Mouse (Mus musculus) layer of hippocampus, adult 11-12 months (tissue): ENCODE measurements around the gene Igf2.

ENCODE experiments used
- DNase-seq: peaks from one replicate; pipeline ENCODE4 v3.0.0; 2022; ENCODE audit warnings: low spot score

The Igf2 gene

GRCm38 (mm10) chr7:142659181-142659681 is 7.4 kb downstream of the Igf2 start:
- DNase-seq: no peak

- DNase-seq: no peak
Observed at GRCm38 (mm10) chr7:142658681-142659180, 7.9 kb downstream of the Igf2 start.

DNA sequence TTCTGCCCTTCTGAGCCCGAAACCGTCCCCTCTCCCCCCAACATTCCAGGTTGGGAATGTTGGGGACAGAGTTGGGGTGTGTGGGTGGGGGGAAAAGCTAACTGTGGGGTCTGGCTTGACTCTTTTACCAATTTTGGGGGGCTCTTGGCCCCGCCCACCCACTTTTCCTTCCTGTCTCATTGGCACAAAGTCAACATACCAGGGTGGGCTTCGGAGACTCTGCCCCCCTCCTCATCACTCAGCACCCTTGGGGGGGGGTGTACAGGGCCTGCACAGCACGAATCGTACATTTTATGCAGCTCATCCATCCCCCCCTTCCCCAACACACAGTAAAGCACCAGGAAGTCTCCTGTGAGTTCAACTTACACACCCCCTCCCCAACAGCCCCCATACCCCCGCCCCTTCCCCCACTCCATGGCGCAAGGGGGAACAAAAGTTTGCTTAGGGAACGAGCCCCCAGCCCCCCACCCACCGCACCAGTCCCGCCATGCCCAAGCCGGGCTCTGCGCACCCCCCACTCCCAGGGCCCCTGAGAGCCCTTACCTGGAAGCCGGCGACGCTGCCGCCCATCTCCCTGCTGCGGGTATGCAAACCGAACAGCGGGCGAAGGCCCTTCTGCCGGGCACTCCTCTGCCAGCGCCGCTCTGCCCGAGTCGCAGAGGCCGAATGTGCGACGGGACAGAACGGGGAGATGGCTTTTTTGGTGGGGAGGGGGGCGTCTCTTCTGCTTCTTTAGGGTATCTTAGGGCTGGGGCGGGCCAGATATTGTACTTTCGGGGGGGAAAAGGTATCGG is 8.6 kb downstream of the Igf2 start:
- DNase-seq: no peak

- DNase-seq: no peak
Observed at GRCm38 (mm10) chr7:142657341-142657791, 9.2 kb downstream of the Igf2 start.

DNA sequence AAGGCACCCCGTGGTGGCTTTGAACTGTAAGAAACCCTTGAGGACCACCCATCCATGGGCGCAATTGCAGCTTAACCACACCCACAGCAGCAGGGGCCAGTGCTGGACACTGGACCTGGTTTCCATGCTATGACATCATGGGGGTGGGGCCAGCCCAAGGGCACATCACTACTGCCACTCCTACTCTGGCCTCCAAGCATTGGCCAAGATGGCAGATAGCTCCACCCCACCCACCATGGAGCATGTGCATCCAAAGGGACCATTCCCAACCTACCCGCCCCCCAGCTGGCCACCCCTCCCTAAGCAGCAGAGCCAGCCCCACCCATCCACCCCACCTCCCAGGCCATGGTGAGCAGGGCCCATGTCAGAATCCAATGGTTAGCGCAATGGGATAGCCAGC is 10.6 kb downstream of the Igf2 start:
- DNase-seq: no peak

GRCm38 (mm10) chr7:142655633-142656032 is 11.0 kb downstream of the Igf2 start:
- DNase-seq: no peak

GRCm38 (mm10) chr7:142653726-142654125 is 12.9 kb downstream of the Igf2 start:
- DNase-seq: no peak

DNA sequence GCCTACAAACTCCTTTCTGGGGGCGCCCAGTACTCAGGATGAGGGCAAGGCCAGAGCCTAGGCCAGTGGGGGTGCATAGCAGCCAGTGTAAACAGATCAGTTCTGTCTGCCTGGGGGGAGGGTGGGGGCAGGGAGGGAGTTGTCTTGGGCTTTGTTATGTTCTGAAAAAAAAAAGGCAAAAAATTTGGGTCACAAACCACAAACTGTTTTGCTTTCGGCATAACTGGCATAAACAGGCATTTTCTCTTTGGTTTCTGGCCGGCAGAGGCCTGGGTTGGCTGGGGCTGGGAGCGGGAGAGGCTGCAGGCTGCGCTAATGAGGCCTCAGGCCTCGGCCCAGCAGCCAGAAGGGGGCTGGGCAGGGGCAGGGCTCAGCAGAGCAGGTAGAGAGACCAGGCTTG is 19.9 kb downstream of the Igf2 start:
- no peak for DNase-seq

DNA sequence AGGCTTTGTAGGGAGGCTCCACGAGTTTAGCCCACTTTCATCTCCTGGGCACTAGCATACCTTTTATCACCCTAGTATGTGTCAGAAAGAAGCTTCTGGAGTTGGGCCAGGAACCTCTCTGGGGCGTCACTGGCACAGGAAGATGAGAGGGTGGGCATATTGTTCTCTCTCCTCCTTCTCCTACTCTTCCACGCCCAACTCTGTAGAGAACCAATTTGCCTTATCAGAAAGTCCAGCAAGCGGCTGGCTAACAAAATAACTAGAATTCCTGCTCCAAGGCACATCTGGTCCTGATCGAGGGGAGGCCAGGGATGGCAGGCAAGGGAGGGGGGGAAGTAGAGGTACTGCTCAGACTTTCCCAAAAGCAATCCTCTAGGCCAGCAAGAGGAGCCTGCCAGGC is 21.6 kb downstream of the Igf2 start:
- no peak for DNase-seq

- DNase-seq: no peak
Observed at GRCm38 (mm10) chr7:142636178-142636577, 30.4 kb downstream of the Igf2 start.

DNA sequence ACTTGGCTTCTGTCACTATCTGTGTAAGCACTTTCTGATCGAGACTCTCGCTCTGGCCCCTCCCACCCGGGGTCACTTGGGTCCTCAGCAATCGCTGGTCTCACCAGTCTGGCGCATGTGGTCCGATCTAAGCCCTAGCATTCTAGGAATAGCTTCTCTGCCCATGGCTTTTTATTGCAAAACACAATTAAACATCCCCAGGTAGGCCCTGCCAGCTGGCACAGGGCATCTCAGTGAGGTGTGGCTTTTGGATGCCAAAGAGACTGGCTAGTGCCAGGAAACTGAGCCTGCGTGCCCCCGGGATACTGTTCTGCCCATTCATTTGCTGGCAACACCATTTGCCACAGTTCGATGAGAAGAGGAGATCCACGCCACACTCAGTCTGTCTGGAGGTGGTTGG is 35.9 kb downstream of the Igf2 start:
- no peak for DNase-seq

DNA sequence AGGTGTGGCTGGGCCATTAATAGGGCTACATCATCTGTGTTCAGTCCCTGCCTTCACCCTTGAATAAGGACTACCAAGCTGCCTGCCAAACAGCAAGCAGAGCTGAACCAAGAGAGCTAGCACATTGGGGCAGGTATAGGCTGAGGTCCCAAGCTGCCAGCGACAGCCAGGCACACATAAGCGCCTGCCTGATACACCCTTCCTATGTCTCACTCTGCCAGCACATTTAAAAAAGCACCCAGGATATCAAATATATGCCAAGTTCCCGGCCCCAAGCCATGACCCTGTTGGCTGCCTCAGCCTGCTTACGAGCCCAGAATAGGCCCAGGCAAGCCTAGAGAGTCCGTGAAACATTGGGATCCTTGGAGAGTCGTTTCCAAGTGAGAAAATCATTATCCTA is 36.8 kb downstream of the Igf2 start:
- no peak for DNase-seq

GRCm38 (mm10) chr7:142622180-142622579 is 44.4 kb downstream of the Igf2 start:
- DNase-seq: no peak

DNA sequence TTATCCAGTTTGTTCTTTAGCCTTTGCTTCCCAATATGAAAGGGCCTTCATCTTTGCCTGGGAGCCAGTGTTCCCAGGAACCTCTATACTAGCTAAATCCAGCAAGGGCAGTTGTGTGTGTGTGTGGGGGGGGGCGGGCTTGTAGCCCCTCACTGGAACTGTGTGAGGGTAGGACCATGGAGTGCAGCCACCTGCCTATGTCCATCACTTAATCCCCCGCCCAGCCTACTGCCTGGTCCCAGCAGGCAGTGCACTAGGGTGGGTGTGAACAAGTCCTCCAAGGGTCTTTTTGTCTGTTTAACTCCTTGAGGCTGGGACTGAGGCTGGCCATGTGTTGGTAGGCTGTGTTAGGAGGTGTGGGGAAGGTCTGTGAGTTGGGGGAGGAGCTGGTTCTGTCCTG is 53.5 kb downstream of the Igf2 start:
- no peak for DNase-seq

GRCm38 (mm10) chr7:142610627-142611406 is 55.8 kb downstream of the Igf2 start:
- peak; percentile 30 for DNase-seq

- DNase-seq: no peak
Observed at GRCm38 (mm10) chr7:142600921-142601320, 65.7 kb downstream of the Igf2 start.
